Mouse (Mus musculus): ENCODE results near the gene Fto. TPM values are rescaled to one million over a fixed set of nuclear protein-coding genes. Genes with fewer than 3 reads are reported as not detected.

The Fto gene
- polyA plus RNA-seq, 1 experiment from 2014 or later, result 89.0 TPM

DNA sequence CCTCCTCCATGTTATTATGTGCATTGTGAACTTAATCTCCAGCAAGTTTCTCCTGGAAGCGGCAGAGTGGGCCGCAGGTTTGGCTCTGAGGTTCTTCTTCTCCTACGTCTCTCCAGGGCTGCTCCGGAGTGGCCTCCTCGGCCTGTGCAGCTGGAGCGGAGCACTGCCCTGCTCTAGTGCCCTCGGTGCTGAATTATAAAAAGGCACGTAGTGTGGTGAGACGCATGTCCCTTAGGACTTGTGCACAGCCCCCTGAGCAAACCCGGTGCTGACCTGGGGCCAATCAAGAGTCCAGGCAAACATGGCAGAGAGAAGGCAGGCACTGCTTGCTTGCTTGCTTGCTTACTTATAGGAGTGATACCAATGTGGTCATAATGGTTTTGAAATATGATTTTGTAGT is 164.1 kb downstream of the Fto start:
- WGBS, result 82% methylated on average over 10 of the region's 10 CpGs
- no peak overlapping the region for H3K4me2 ChIP-seq (replicated peaks; ENCODE audit: low read depth, low read length)
- no peak overlapping the region for H3K27ac ChIP-seq (ENCODE audit: low read length)
- no peaks in the 10 kb centered on the region for H3K9me3 ChIP-seq (ENCODE audit: low read length)
- no peak overlapping the region for H3K9ac ChIP-seq (replicated peaks; ENCODE audit: low read length)
- H3K4me3 ChIP-seq (ENCODE audit: low read length), result no peak overlapping the region
- peaks cover 20% of the 10 kb centered on the region for H3K36me3 ChIP-seq (ENCODE audit: insufficient read depth, low read length)
- no peaks in the 10 kb centered on the region for H3K27me3 ChIP-seq (ENCODE audit: insufficient read depth, low read length)
- no peak for ATAC-seq (ENCODE audit: low FRiP score, low TSS enrichment)
- H3K4me1 ChIP-seq (ENCODE audit: insufficient read depth, low read length), result no peaks in the 10 kb centered on the region

DNA sequence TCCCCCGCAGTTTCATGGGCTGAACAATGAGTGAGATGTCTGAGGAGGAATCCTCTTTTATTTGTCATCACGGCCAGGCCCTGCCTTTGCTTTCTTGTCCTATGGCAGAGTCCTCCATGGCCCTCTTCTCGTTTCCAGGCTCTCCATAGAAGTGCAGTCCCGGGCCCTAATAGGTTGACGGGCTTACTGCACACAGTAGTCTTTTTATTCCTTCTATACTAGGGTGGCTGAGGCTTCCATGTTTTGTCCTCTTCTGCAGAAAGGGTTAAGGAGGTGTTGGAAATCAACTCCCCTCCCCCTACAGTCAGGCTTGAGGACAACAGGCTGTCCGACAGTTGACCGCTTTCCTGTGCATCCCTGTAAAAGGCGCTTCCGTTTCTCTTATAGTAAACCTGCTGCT is 169.2 kb downstream of the Fto start:
- Histone ChIP-seq H3K4me3 (ENCODE audit: low read length) (no peak overlapping the region), H3K4me1 (ENCODE audit: insufficient read depth, low read length) (no peaks in the 10 kb centered on the region), H3K27ac (ENCODE audit: low read length) (no peak overlapping the region), H3K9me3 (ENCODE audit: low read length) (no peaks in the 10 kb centered on the region), H3K36me3 (ENCODE audit: insufficient read depth, low read length) (peaks cover 5% of the 10 kb centered on the region; the same call in 1 of the 2 replicates), H3K27me3 (ENCODE audit: insufficient read depth, low read length) (no peaks in the 10 kb centered on the region), H3K9ac (replicated peaks; ENCODE audit: low read length) (no peak overlapping the region), H3K4me2 (replicated peaks; ENCODE audit: low read depth, low read length) (no peak overlapping the region)
- no peak for ATAC-seq (ENCODE audit: low FRiP score, low TSS enrichment)
- WGBS, result 64% methylated on average over 9 of the region's 9 CpGs

GRCm38 (mm10) chr8:91486394-91486793 is 173.1 kb downstream of the Fto start:
- H3K9me3 ChIP-seq (ENCODE audit: low read length), result no peaks in the 10 kb centered on the region
- H3K4me3 ChIP-seq (ENCODE audit: low read length), result no peak overlapping the region
- H3K9ac ChIP-seq (replicated peaks; ENCODE audit: low read length), result no peak overlapping the region
- peaks cover 26% of the 10 kb centered on the region for H3K4me1 ChIP-seq (ENCODE audit: insufficient read depth, low read length)
- peaks cover 5% of the 10 kb centered on the region; the same call in 1 of the 2 replicates for H3K36me3 ChIP-seq (ENCODE audit: insufficient read depth, low read length)
- no peaks in the 10 kb centered on the region for H3K27me3 ChIP-seq (ENCODE audit: insufficient read depth, low read length)
- H3K4me2 ChIP-seq (replicated peaks; ENCODE audit: low read depth, low read length), result no peak overlapping the region
- H3K27ac ChIP-seq (ENCODE audit: low read length), result no peak overlapping the region
- 70% methylated on average over 4 of the region's 4 CpGs for WGBS
- no peak for ATAC-seq (ENCODE audit: low FRiP score, low TSS enrichment)

DNA sequence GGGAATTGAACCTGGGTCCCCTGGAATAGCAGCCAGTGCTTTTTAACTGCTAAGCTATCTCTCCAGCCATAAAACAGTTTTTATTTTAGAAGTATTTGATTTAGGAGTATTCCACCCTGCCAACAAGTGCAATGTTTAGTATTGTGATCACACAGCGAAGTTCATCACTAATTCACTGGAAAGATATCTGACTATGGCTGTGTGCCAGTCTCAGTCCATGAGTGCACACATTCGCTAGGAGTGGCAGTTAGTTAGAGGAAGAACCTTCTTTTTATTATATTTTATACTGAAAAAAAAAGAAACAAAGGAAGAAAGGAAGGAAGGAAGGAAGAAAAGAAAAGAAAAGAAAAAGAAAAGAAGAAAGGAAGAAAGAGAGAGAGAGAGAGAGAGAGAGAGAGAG is 174.1 kb downstream of the Fto start:
- ATAC-seq (ENCODE audit: low FRiP score, low TSS enrichment), result no peak
- no peaks in the 10 kb centered on the region for H3K27me3 ChIP-seq (ENCODE audit: insufficient read depth, low read length)
- H3K4me1 ChIP-seq (ENCODE audit: insufficient read depth, low read length), result peaks cover 26% of the 10 kb centered on the region
- no peak overlapping the region for H3K27ac ChIP-seq (ENCODE audit: low read length)
- H3K4me2 ChIP-seq (replicated peaks; ENCODE audit: low read depth, low read length), result no peak overlapping the region
- no peak overlapping the region for H3K4me3 ChIP-seq (ENCODE audit: low read length)
- 80% methylated on average over 2 of the region's 2 CpGs for WGBS
- no peaks in the 10 kb centered on the region for H3K9me3 ChIP-seq (ENCODE audit: low read length)
- no peak overlapping the region for H3K9ac ChIP-seq (replicated peaks; ENCODE audit: low read length)
- H3K36me3 ChIP-seq (ENCODE audit: insufficient read depth, low read length), result peaks cover 5% of the 10 kb centered on the region; the same call in 1 of the 2 replicates

- no peak overlapping the region for H3K9ac ChIP-seq (replicated peaks; ENCODE audit: low read length)
- H3K27ac ChIP-seq (ENCODE audit: low read length), result no peak overlapping the region
- no peak overlapping the region for H3K4me3 ChIP-seq (ENCODE audit: low read length)
- no peaks in the 10 kb centered on the region for H3K27me3 ChIP-seq (ENCODE audit: insufficient read depth, low read length)
- no peaks in the 10 kb centered on the region for H3K9me3 ChIP-seq (ENCODE audit: low read length)
- peaks cover 26% of the 10 kb centered on the region for H3K4me1 ChIP-seq (ENCODE audit: insufficient read depth, low read length)
- no peak overlapping the region for H3K4me2 ChIP-seq (replicated peaks; ENCODE audit: low read depth, low read length)
- H3K36me3 ChIP-seq (ENCODE audit: insufficient read depth, low read length), result peaks cover 5% of the 10 kb centered on the region; the same call in 1 of the 2 replicates
- peak; percentile 57; the same call in 1 of the 2 replicates for ATAC-seq (ENCODE audit: low FRiP score, low TSS enrichment)
- WGBS, result 58% methylated on average over 13 of the region's 13 CpGs
Observed at GRCm38 (mm10) chr8:91488086-91488783, 174.9 kb downstream of the Fto start.

- no peak overlapping the region for H3K27ac ChIP-seq (ENCODE audit: low read length)
- ATAC-seq (ENCODE audit: low FRiP score, low TSS enrichment), result no peak
- no peak overlapping the region for H3K4me2 ChIP-seq (replicated peaks; ENCODE audit: low read depth, low read length)
Observed at GRCm38 (mm10) chr8:91488784-91489450, 175.6 kb downstream of the Fto start.

GRCm38 (mm10) chr8:91490065-91490464 is 176.7 kb downstream of the Fto start:
- WGBS, result 6% methylated on average over 5 of the region's 5 CpGs
- peaks cover 5% of the 10 kb centered on the region; the same call in 1 of the 2 replicates for H3K36me3 ChIP-seq (ENCODE audit: insufficient read depth, low read length)
- H3K27me3 ChIP-seq (ENCODE audit: insufficient read depth, low read length), result no peaks in the 10 kb centered on the region
- H3K9me3 ChIP-seq (ENCODE audit: low read length), result no peaks in the 10 kb centered on the region
- no peak overlapping the region for H3K27ac ChIP-seq (ENCODE audit: low read length)
- peaks cover 26% of the 10 kb centered on the region for H3K4me1 ChIP-seq (ENCODE audit: insufficient read depth, low read length)
- H3K4me2 ChIP-seq (replicated peaks; ENCODE audit: low read depth, low read length), result no peak overlapping the region
- no peak overlapping the region for H3K4me3 ChIP-seq (ENCODE audit: low read length)
- ATAC-seq (ENCODE audit: low FRiP score, low TSS enrichment), result peak; percentile 67
- H3K9ac ChIP-seq (replicated peaks; ENCODE audit: low read length), result no peak overlapping the region

More at GRCm38 (mm10) chr8:91488784-91489450, 175.6 kb downstream of the Fto start:
- H3K4me1 ChIP-seq (ENCODE audit: insufficient read depth, low read length), result peaks cover 26% of the 10 kb centered on the region
- no peak overlapping the region for H3K4me3 ChIP-seq (ENCODE audit: low read length)
- H3K9me3 ChIP-seq (ENCODE audit: low read length), result no peaks in the 10 kb centered on the region
- H3K36me3 ChIP-seq (ENCODE audit: insufficient read depth, low read length), result peaks cover 5% of the 10 kb centered on the region; the same call in 1 of the 2 replicates
- H3K9ac ChIP-seq (replicated peaks; ENCODE audit: low read length), result no peak overlapping the region
- 73% methylated on average over 10 of the region's 10 CpGs for WGBS
- H3K27me3 ChIP-seq (ENCODE audit: insufficient read depth, low read length), result no peaks in the 10 kb centered on the region

DNA sequence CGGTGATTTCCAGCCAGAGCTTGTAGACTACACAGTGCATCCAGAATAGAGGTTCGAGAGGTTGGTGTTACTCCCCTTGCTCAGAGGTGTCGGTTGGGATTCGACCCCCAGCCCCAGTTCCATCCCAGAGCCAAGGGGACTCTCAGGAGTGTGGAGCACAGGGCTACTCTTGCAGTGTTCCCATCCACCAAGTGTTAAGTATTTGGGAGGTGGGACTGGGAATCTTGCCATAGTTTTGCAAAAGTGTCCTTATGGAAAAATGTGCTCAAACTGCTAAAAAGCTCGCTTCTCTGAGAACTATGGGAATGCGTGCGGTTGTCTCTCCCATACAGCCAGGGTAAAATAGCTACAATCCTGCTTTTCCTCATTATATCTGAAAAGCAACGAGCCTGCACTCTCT is 180.0 kb downstream of the Fto start:
- H3K9me3 ChIP-seq (ENCODE audit: low read length), result no peaks in the 10 kb centered on the region
- no peak overlapping the region for H3K27ac ChIP-seq (ENCODE audit: low read length)
- ATAC-seq (ENCODE audit: low FRiP score, low TSS enrichment), result no peak
- WGBS, result 85% methylated on average over 8 of the region's 8 CpGs
- no peak overlapping the region for H3K4me2 ChIP-seq (replicated peaks; ENCODE audit: low read depth, low read length)
- H3K27me3 ChIP-seq (ENCODE audit: insufficient read depth, low read length), result no peaks in the 10 kb centered on the region
- peaks cover 21% of the 10 kb centered on the region for H3K4me1 ChIP-seq (ENCODE audit: insufficient read depth, low read length)
- no peaks in the 10 kb centered on the region for H3K36me3 ChIP-seq (ENCODE audit: insufficient read depth, low read length)
- no peak overlapping the region for H3K9ac ChIP-seq (replicated peaks; ENCODE audit: low read length)
- no peak overlapping the region for H3K4me3 ChIP-seq (ENCODE audit: low read length)

GRCm38 (mm10) chr8:91494501-91495259 is 181.4 kb downstream of the Fto start:
- no peak for ATAC-seq (ENCODE audit: low FRiP score, low TSS enrichment)
- H3K27me3 ChIP-seq (ENCODE audit: insufficient read depth, low read length), result no peaks in the 10 kb centered on the region
- WGBS, result 75% methylated on average over 10 of the region's 10 CpGs

More at GRCm38 (mm10) chr8:91494501-91495259, 181.4 kb downstream of the Fto start:
- Histone ChIP-seq H3K36me3 (ENCODE audit: insufficient read depth, low read length) (no peaks in the 10 kb centered on the region), H3K9me3 (ENCODE audit: low read length) (no peaks in the 10 kb centered on the region), H3K9ac (replicated peaks; ENCODE audit: low read length) (no peak overlapping the region), H3K4me1 (ENCODE audit: insufficient read depth, low read length) (peaks cover 8% of the 10 kb centered on the region), H3K27ac (ENCODE audit: low read length) (no peak overlapping the region), H3K4me3 (ENCODE audit: low read length) (no peak overlapping the region), H3K4me2 (replicated peaks; ENCODE audit: low read depth, low read length) (no peak overlapping the region)

Data from kidney, embryonic 16.5 days (tissue).